ENCODE assay signal across 16 mouse cellular contexts in genomic region chr19:59054632-59054951, GRCm38 (mm10).
"Had no signal": no experiment of that assay in that cellular context is flagged by ENCODE, and none has a peak within 500 bp of the region (broad histone marks: within the 10 kb centered on the region; RNA-seq: fewer than 3 reads in every experiment).

No protein-coding gene starts in this region.

- H3K27ac ChIP-seq: kidney, postnatal 0 days; limb, embryonic 15.5 days; liver, embryonic 12.5 days; macrophage; midbrain, embryonic 15.5 days; stomach, embryonic 15.5 days had no signal

- H3K4me3 ChIP-seq: limb, embryonic 15.5 days; liver, embryonic 12.5 days; megakaryocyte, embryonic 14.5 days; midbrain, embryonic 15.5 days; stomach, embryonic 15.5 days had no signal

- H3K9me3 ChIP-seq: limb, embryonic 15.5 days; liver, embryonic 12.5 days; megakaryocyte, embryonic 14.5 days; midbrain, embryonic 15.5 days; stomach, embryonic 15.5 days had no signal

- DNase-seq: kidney, adult 9 months; kidney, postnatal 36 days; layer of hippocampus, adult 9-11 months; layer of hippocampus, postnatal 36 days; lung, embryonic 14.5 days; lung, postnatal 14 days; right cerebral cortex, postnatal 14 days; thymus, adult 2 months; thymus, postnatal 25 days had no signal

- H3K4me1 ChIP-seq: limb, embryonic 15.5 days; liver, embryonic 12.5 days; megakaryocyte, embryonic 14.5 days; midbrain, embryonic 15.5 days; stomach, embryonic 15.5 days had no signal

- H3K9ac ChIP-seq: limb, embryonic 15.5 days; liver, embryonic 12.5 days; lung, embryonic 14.5 days; midbrain, embryonic 15.5 days; stomach, embryonic 15.5 days had no signal

- H3K27me3 ChIP-seq: limb, embryonic 15.5 days; liver, embryonic 12.5 days; midbrain, embryonic 15.5 days; stomach, embryonic 15.5 days had no signal

- H3K36me3 ChIP-seq: limb, embryonic 15.5 days; liver, embryonic 12.5 days; midbrain, embryonic 15.5 days; stomach, embryonic 15.5 days had no signal

- ATAC-seq: liver, embryonic 12.5 days; midbrain, embryonic 15.5 days had no signal

- H3K4me2 ChIP-seq: limb, embryonic 15.5 days; liver, embryonic 12.5 days; lung, embryonic 14.5 days; midbrain, embryonic 15.5 days; stomach, embryonic 15.5 days had no signal
